In the genomic region with DNA sequence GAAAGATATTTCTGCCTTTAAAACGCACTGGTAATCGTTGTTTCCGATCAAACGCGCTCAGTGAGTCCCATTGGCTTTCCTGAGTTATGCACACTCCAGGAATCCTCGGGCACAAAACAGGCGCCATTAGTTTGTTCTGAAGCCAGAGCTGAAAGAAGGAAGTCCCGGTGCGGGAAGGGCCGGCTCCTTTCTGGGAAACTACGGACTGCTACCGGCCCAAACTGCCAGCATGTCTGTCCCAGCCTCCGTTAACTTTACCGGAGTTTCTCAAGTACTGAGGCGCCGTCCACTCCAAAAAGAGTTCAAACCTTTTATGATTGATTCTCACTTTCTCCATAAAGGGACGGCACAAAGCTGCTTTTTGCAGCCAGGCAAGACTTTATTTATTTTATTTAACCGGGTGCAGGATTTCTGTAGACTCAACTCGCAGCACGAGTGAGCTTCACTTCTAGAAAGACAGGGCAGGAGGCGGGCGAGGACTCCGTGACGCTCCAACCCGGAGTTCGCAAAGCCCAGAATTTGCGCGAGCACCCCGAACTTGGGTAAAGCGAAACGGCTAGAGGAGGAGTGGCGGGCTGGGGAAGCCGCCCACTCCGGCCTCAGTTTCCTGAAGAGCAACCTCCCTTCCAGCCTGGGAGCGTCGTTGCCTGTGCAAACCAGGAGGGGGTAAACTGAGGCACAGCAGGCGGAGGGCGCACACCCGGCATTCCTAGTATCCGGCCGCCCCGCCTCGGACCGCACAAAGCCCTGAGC, we compare ENCODE assay signal across 7 mouse cellular contexts. TPM values are rescaled to one million over a fixed set of nuclear protein-coding genes. Genes with fewer than 3 reads are reported as not detected.
A peak's percentile ranks its signal among the peaks of the same experiment; 100 is the strongest.
DNase-seq lines count a peak whose midpoint lies in the region; ATAC-seq and TF ChIP-seq lines count a peak whose summit lies in the region.

No protein-coding gene starts in this region.

- peak overlapping the region; percentile 79 for H3K4me3 ChIP-seq in gastrocnemius, adult 2 months
- H3K4me3 ChIP-seq in hindbrain, embryonic 14.5 days (replicated peaks; ENCODE audit: low read length): peak overlapping the region; percentile 91
- H3K4me3 ChIP-seq in limb, embryonic 10.5 days: peak overlapping the region; percentile 96
- peak overlapping the region; percentile 93 for H3K4me3 ChIP-seq in midbrain, embryonic 11.5 days (ENCODE audit: low read depth, low read length)
- H3K4me3 ChIP-seq in stomach, postnatal 0 days (ENCODE audit: low read depth, low read length): peak overlapping the region; percentile 89

- H3K27me3 ChIP-seq in hindbrain, embryonic 14.5 days (ENCODE audit: control insufficient read depth, insufficient read depth, low read length): 0 out of 2 replicates have a peak, but pooled peaks cover 3% of the 10 kb centered on the region
- H3K27me3 ChIP-seq in limb, embryonic 10.5 days (ENCODE audit: low read depth, poor library complexity, severe bottlenecking): peaks cover 13% of the 10 kb centered on the region; the same call in 1 of the 2 replicates
- H3K27me3 ChIP-seq in midbrain, embryonic 11.5 days (ENCODE audit: control insufficient read depth, insufficient read depth, low read length): no peaks in the 10 kb centered on the region
- no peaks in the 10 kb centered on the region for H3K27me3 ChIP-seq in stomach, postnatal 0 days (ENCODE audit: control insufficient read depth, insufficient read depth, low read length)

- peak overlapping the region; percentile 96 for H3K27ac ChIP-seq in gastrocnemius, adult 2 months
- H3K27ac ChIP-seq in hindbrain, embryonic 14.5 days: peak overlapping the region; percentile 91
- H3K27ac ChIP-seq in limb, embryonic 10.5 days: peak overlapping the region; percentile 98
- peak overlapping the region; percentile 85 for H3K27ac ChIP-seq in midbrain, embryonic 11.5 days (ENCODE audit: low read depth, low read length)
- peak overlapping the region; percentile 99 for H3K27ac ChIP-seq in stomach, postnatal 0 days (replicated peaks)

- under 1% methylated on average over 44 of the region's 44 CpGs for WGBS in hindbrain, embryonic 14.5 days
- under 1% methylated on average over 44 of the region's 44 CpGs for WGBS in limb, embryonic 10.5 days
- under 1% methylated on average over 44 of the region's 44 CpGs for whole genome bisulfite sequencing in midbrain, embryonic 11.5 days
- under 1% methylated on average over 44 of the region's 44 CpGs for WGBS in stomach, postnatal 0 days

- peak overlapping the region; percentile 94 for H3K4me2 ChIP-seq in hindbrain, embryonic 14.5 days (replicated peaks)
- peak overlapping the region; percentile 90 for H3K4me2 ChIP-seq in midbrain, embryonic 11.5 days
- peak overlapping the region; percentile 76 for H3K4me2 ChIP-seq in stomach, postnatal 0 days (replicated peaks; ENCODE audit: low read depth)

- H3K4me1 ChIP-seq in hindbrain, embryonic 14.5 days (replicated peaks; ENCODE audit: control insufficient read depth, insufficient read depth, low read length): peaks cover 29% of the 10 kb centered on the region
- peaks cover 35% of the 10 kb centered on the region for H3K4me1 ChIP-seq in limb, embryonic 10.5 days
- H3K4me1 ChIP-seq in midbrain, embryonic 11.5 days (ENCODE audit: control insufficient read depth, insufficient read depth, low read length): peaks cover 13% of the 10 kb centered on the region
- no peaks in the 10 kb centered on the region for H3K4me1 ChIP-seq in stomach, postnatal 0 days (replicated peaks; ENCODE audit: control insufficient read depth, insufficient read depth)

- no peaks in the 10 kb centered on the region for H3K36me3 ChIP-seq in hindbrain, embryonic 14.5 days (replicated peaks; ENCODE audit: control insufficient read depth, insufficient read depth)
- H3K36me3 ChIP-seq in limb, embryonic 10.5 days: no peaks in the 10 kb centered on the region
- no peaks in the 10 kb centered on the region for H3K36me3 ChIP-seq in midbrain, embryonic 11.5 days (ENCODE audit: control insufficient read depth, insufficient read depth, low read length)
- H3K36me3 ChIP-seq in stomach, postnatal 0 days (ENCODE audit: control insufficient read depth, insufficient read depth, low read length): no peaks in the 10 kb centered on the region

- peak overlapping the region; percentile 55 for H3K9ac ChIP-seq in hindbrain, embryonic 14.5 days
- H3K9ac ChIP-seq in midbrain, embryonic 11.5 days (ENCODE audit: low read length): peak overlapping the region; percentile 95
- H3K9ac ChIP-seq in stomach, postnatal 0 days (ENCODE audit: low read length): peak overlapping the region; percentile 74

- peak; percentile 68 for ATAC-seq in hindbrain, embryonic 14.5 days (ENCODE audit: low FRiP score)
- peak; percentile 26 for ATAC-seq in midbrain, embryonic 11.5 days (ENCODE audit: low FRiP score)
- peak; percentile 80 for ATAC-seq in stomach, postnatal 0 days (ENCODE audit: low FRiP score, low TSS enrichment)

- peak; percentile 18; the same call in 1 of the 2 replicates for TF ChIP-seq CTCF in gastrocnemius, adult 2 months (IDR thresholded peaks at IDR 0.05)
- peak; percentile 0; the same call in 1 of the 2 replicates for TF ChIP-seq CTCF in stomach, postnatal 0 days (IDR thresholded peaks at IDR 0.05; ENCODE audit: low read depth)

- intact Hi-C loops in gastrocnemius, adult 2 months (cut with DNase I): loop anchor here (5.0 kb wide), 3 partner anchors 84 to 276 kb away; no protein-coding TSS in a partner anchor

- H3K9me3 ChIP-seq in hindbrain, embryonic 14.5 days (ENCODE audit: control insufficient read depth, low read length): no peaks in the 10 kb centered on the region
- H3K9me3 ChIP-seq in limb, embryonic 10.5 days (replicated peaks): no peaks in the 10 kb centered on the region
- H3K9me3 ChIP-seq in midbrain, embryonic 11.5 days (ENCODE audit: control insufficient read depth, low read length): no peaks in the 10 kb centered on the region
- H3K9me3 ChIP-seq in stomach, postnatal 0 days (ENCODE audit: control insufficient read depth, low read length): no peaks in the 10 kb centered on the region

- TF ChIP-seq EP300 in stomach, postnatal 0 days (optimal IDR thresholded peaks at IDR 0.05): peak; percentile 9

- DNase-seq in adrenal gland, adult 8-10 months: peak; percentile 63
- DNase-seq in cerebellum, adult 9-10 months: peak; percentile 23
- DNase-seq in gastrocnemius, adult 2 months: peak; percentile 75
- peak; percentile 67 for DNase-seq in hindbrain, embryonic 14.5 days (ENCODE audit: low spot score)
- DNase-seq in limb, embryonic 10.5 days (ENCODE audit: low spot score): peak; percentile 76
- no peak for DNase-seq in midbrain, embryonic 11.5 days (ENCODE audit: low spot score, missing footprints)
- peak; percentile 78 for DNase-seq in stomach, postnatal 0 days (ENCODE audit: low spot score)

RNA-seq across cellular contexts. Expression of a gene that starts 0.5 kb away (rescaled TPM):
- total RNA-seq in adrenal gland, adult 8-10 months (2022): 10 to 100 TPM; 73.4 to 82.7 (median 78.7) TPM
- total RNA-seq in gastrocnemius, adult 2 months (2021): 100 to 1,000 TPM; 189 to 260 TPM
- 6.5 and 16.0 TPM in 2 replicates for polyA plus RNA-seq in hindbrain, embryonic 14.5 days (2014; fragmentation: Nextera tagmentation; extraction: Ambion mirVana)
- 12.7 and 17.3 TPM in 2 replicates for polyA plus RNA-seq in limb, embryonic 10.5 days (2016; fragmentation: Nextera tagmentation; extraction: Ambion mirVana)
- 12.3 and 14.3 TPM in 2 replicates for polyA plus RNA-seq in midbrain, embryonic 11.5 days (2014; fragmentation: Nextera tagmentation; extraction: Ambion mirVana)
- polyA plus RNA-seq in stomach, postnatal 0 days (2015; fragmentation: Nextera tagmentation; extraction: Ambion mirVana): 13.5 and 13.9 TPM in 2 replicates

Comparison
In these comparisons a context has a peak if more than half of its experiments do, and no peak if none do; other contexts are left out.
1. ATAC-seq: peak in every context shown above with its lines; median percentile 80 in stomach, postnatal 0 days; 68 in hindbrain, embryonic 14.5 days; 26 in midbrain, embryonic 11.5 days.